Mouse (Mus musculus) leukemia stem cell, adult 10-12 weeks (primary cell): ENCODE data around the gene Ankrd33b. TPM values are rescaled to one million over a fixed set of nuclear protein-coding genes. Genes with fewer than 3 reads are reported as not detected.

ENCODE experiments used
- polyA plus RNA-seq: library from polyadenylated mRNA; stranded (reverse); fragments of >175 nt; gene quantifications from 2 replicates; pipeline ENCODE4 v1.2.3, GENCODE M21; 2012; ENCODE audit warnings: low replicate concordance

The Ankrd33b gene
- polyA plus RNA-seq, result 0.75 and 2.6 TPM in 2 replicates

DNA sequence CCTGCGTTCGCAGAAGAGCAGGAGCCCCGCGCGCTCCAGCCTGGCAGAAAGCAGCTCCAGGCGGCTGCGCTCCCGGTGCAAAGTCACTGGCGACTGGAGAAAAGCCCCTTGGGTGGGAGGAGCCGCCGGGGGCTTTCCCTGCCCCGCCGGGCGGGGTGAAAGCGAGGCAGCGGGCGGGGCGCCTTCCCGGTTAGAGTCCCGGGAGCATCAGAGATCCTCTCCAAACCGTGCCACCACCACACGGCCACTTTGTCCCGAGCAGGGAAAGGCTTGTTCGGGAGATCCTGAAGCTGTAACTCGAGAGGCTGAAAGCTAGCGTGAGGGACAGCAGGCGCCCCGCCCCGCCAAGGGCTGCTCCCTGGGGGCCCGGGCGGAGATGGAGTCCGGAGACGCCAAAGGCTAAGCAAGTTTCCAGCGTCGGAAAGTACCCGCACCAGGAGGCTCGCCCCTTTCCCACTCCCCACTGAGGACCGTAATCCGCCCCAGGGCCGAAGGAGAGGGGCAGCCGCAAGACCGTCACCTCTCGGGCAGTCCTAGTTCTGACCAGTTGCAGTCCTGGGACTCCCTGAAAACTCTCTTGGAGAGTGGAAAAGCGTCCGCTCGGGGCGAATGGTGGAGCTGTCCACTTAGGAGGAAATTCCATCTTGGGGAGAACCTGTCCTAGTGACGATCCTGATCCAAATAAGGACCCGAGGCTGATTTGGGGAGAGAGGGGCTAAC, at the start of gene Ankrd33b:
TSS of gene Ankrd33b (minus strand) at position 246 of the 720 bp plus-strand sequence.

Other genes with a start within 250 kb of the Ankrd33b start
- 37.8 and 86.8 TPM in 2 replicates for gene Dap, start 143.4 kb downstream of the Ankrd33b start, polyA plus RNA-seq
- gene Ropn1l, start 86.0 kb upstream of the Ankrd33b start, polyA plus RNA-seq, result 1.3 TPM in 2 replicates
- 94.6 and 132 TPM in 2 replicates for gene March6, start 163.3 kb upstream of the Ankrd33b start, polyA plus RNA-seq
- 0.50 TPM in 1 of 2 replicates, not detected in the other for gene Cmbl, start 197.7 kb upstream of the Ankrd33b start, polyA plus RNA-seq
- 16.6 and 61.7 TPM in 2 replicates for gene Cct5, start 234.1 kb upstream of the Ankrd33b start, polyA plus RNA-seq
- 1.3 and 1.6 TPM in 2 replicates for gene Fam173b, start 234.1 kb upstream of the Ankrd33b start, polyA plus RNA-seq